Mouse (Mus musculus): ENCODE measurements around the gene Zc3hav1. TPM values are rescaled to one million over a fixed set of nuclear protein-coding genes. Genes with fewer than 3 reads are reported as not detected.
"Not testable (repeated sequence)": the region's sequence is repeated elsewhere in the genome, so short reads cannot be mapped to it uniquely, and the experiment has no call there.

Gene Zc3hav1
- polyA plus RNA-seq, 1 experiment = 12.2 TPM

GRCm38 (mm10) chr6:38363370-38363769, 9.0 kb upstream of the Zc3hav1 start:
- no peak for DNase-seq
- Histone ChIP-seq H3K36me3 (ENCODE audit: control insufficient read depth, insufficient read depth, low read length) (no peaks in the 10 kb centered on the region), H3K4me3 (ENCODE audit: insufficient read depth, low read depth, low read length) (no peak overlapping the region), H3K27me3 (replicated peaks; ENCODE audit: control insufficient read depth, insufficient read depth, low read length) (no peaks in the 10 kb centered on the region), H3K4me1 (ENCODE audit: control insufficient read depth, insufficient read depth, low read length) (no peaks in the 10 kb centered on the region), H3K27ac (ENCODE audit: insufficient read depth, low read depth, low read length) (no peak overlapping the region)
- 73% methylated on average over 4 of the region's 4 CpGs for WGBS
- TF ChIP-seq POLR2A (IDR thresholded peaks at IDR 0.05; ENCODE audit: low read depth, low read length) = no peak
- no peak for TF ChIP-seq CTCF (conservative IDR thresholded peaks at IDR 0.05; ENCODE audit: insufficient read depth, insufficient read length, low read depth, low read length)

GRCm38 (mm10) chr6:38361937-38362336, 7.5 kb upstream of the Zc3hav1 start:
- DNase-seq = no peak
- WGBS = 59% methylated on average over 1 of the region's 1 CpGs
- H3K36me3 ChIP-seq (ENCODE audit: control insufficient read depth, insufficient read depth, low read length) = no peaks in the 10 kb centered on the region
- H3K27ac ChIP-seq (ENCODE audit: insufficient read depth, low read depth, low read length) = no peak overlapping the region
- TF ChIP-seq POLR2A (IDR thresholded peaks at IDR 0.05; ENCODE audit: low read depth, low read length) (no peak), CTCF (conservative IDR thresholded peaks at IDR 0.05; ENCODE audit: insufficient read depth, insufficient read length, low read depth, low read length) (no peak)
- no peaks in the 10 kb centered on the region for H3K4me1 ChIP-seq (ENCODE audit: control insufficient read depth, insufficient read depth, low read length)
- H3K4me3 ChIP-seq (ENCODE audit: insufficient read depth, low read depth, low read length) = no peak overlapping the region
- no peaks in the 10 kb centered on the region for H3K27me3 ChIP-seq (replicated peaks; ENCODE audit: control insufficient read depth, insufficient read depth, low read length)

- 87% methylated on average over 4 of the region's 4 CpGs for WGBS
- no peaks in the 10 kb centered on the region for H3K4me1 ChIP-seq (ENCODE audit: control insufficient read depth, insufficient read depth, low read length)
- TF ChIP-seq POLR2A (IDR thresholded peaks at IDR 0.05; ENCODE audit: low read depth, low read length) (no peak), CTCF (conservative IDR thresholded peaks at IDR 0.05; ENCODE audit: insufficient read depth, insufficient read length, low read depth, low read length) (no peak)
- H3K27me3 ChIP-seq (replicated peaks; ENCODE audit: control insufficient read depth, insufficient read depth, low read length) = no peaks in the 10 kb centered on the region
- no peak for DNase-seq
- no peak overlapping the region for H3K27ac ChIP-seq (ENCODE audit: insufficient read depth, low read depth, low read length)
- H3K36me3 ChIP-seq (ENCODE audit: control insufficient read depth, insufficient read depth, low read length) = no peaks in the 10 kb centered on the region
- no peak overlapping the region for H3K4me3 ChIP-seq (ENCODE audit: insufficient read depth, low read depth, low read length)
Observed at GRCm38 (mm10) chr6:38361065-38361464, 6.7 kb upstream of the Zc3hav1 start.

GRCm38 (mm10) chr6:38359736-38360499, 5.5 kb upstream of the Zc3hav1 start:
- no peak for TF ChIP-seq POLR2A (IDR thresholded peaks at IDR 0.05; ENCODE audit: low read depth, low read length)
- no peak for DNase-seq
- 76% methylated on average over 12 of the region's 12 CpGs for WGBS

GRCm38 (mm10) chr6:38359044-38359735, 4.8 kb upstream of the Zc3hav1 start:
- not testable (repeated sequence) for H3K4me3 ChIP-seq (ENCODE audit: insufficient read depth, low read depth, low read length); H3K4me1 ChIP-seq (ENCODE audit: control insufficient read depth, insufficient read depth, low read length); H3K36me3 ChIP-seq (ENCODE audit: control insufficient read depth, insufficient read depth, low read length); H3K27ac ChIP-seq (ENCODE audit: insufficient read depth, low read depth, low read length); H3K27me3 ChIP-seq (replicated peaks; ENCODE audit: control insufficient read depth, insufficient read depth, low read length); DNase-seq
- 93% methylated on average over 11 of the region's 11 CpGs for WGBS

More at GRCm38 (mm10) chr6:38359736-38360499, 5.5 kb upstream of the Zc3hav1 start:
- Histone ChIP-seq H3K36me3 (ENCODE audit: control insufficient read depth, insufficient read depth, low read length) (no peaks in the 10 kb centered on the region), H3K4me1 (ENCODE audit: control insufficient read depth, insufficient read depth, low read length) (no peaks in the 10 kb centered on the region), H3K27me3 (replicated peaks; ENCODE audit: control insufficient read depth, insufficient read depth, low read length) (no peaks in the 10 kb centered on the region), H3K4me3 (ENCODE audit: insufficient read depth, low read depth, low read length) (no peak overlapping the region), H3K27ac (ENCODE audit: insufficient read depth, low read depth, low read length) (no peak overlapping the region)

- H3K27ac ChIP-seq (ENCODE audit: insufficient read depth, low read depth, low read length) = no peak overlapping the region
- 78% methylated on average over 8 of the region's 8 CpGs for WGBS
Observed at GRCm38 (mm10) chr6:38358253-38359027, 4.0 kb upstream of the Zc3hav1 start.

More at GRCm38 (mm10) chr6:38358253-38359027, 4.0 kb upstream of the Zc3hav1 start:
- no peaks in the 10 kb centered on the region for H3K27me3 ChIP-seq (replicated peaks; ENCODE audit: control insufficient read depth, insufficient read depth, low read length)
- no peaks in the 10 kb centered on the region for H3K4me1 ChIP-seq (ENCODE audit: control insufficient read depth, insufficient read depth, low read length)
- no peak for DNase-seq
- H3K4me3 ChIP-seq (ENCODE audit: insufficient read depth, low read depth, low read length) = no peak overlapping the region
- no peaks in the 10 kb centered on the region for H3K36me3 ChIP-seq (ENCODE audit: control insufficient read depth, insufficient read depth, low read length)
- TF ChIP-seq POLR2A (IDR thresholded peaks at IDR 0.05; ENCODE audit: low read depth, low read length) = no peak
- TF ChIP-seq CTCF (conservative IDR thresholded peaks at IDR 0.05; ENCODE audit: insufficient read depth, insufficient read length, low read depth, low read length) = no peak
